Mouse (Mus musculus) lung, postnatal 0 days (tissue): ENCODE data around the gene Itga7.

Experiments
- CTCF ChIP-seq: IDR thresholded peaks from 2 replicates; pipeline ENCODE4 v1.5.1; 2016; ENCODE audit warnings: antibody characterized with exemption, mild to moderate bottlenecking
- EP300 ChIP-seq: IDR thresholded peaks from 2 replicates; pipeline ENCODE4 v1.6.1; 2016; ENCODE audit warnings: antibody characterized with exemption, mild to moderate bottlenecking, control low read depth

DNA sequence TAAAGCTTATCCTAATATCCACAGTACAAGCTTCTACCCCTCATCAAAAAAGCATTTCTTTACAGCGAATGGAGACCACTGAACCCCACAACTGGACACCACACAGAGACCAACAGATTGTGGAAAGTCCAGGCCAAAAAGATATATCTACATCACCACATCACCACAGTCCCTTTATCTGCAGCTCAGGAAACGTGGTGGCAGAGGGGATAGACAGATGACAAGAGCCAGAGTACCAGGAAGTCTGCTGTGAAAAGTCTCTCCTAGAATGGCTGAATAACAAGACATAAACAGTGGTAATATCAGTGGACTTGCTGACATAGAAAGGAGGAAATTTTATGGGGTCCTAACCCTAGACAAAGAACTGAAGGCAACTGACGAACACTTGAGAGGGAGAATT, 42.8 kb downstream of the Itga7 start:
- TF ChIP-seq EP300 = no peak
- no peak for TF ChIP-seq CTCF
